Mouse (Mus musculus): Measurements from ENCODE around the gene Arhgap15. TPM values are rescaled to one million over a fixed set of nuclear protein-coding genes. Genes with fewer than 3 reads are reported as not detected.

Gene Arhgap15
- polyA plus RNA-seq, 1 experiment from 2014 or later, result 3.0 TPM

- 40% methylated on average over 3 of the region's 3 CpGs for WGBS
- H3K9me3 ChIP-seq, result no peaks in the 10 kb centered on the region
- no peak overlapping the region for H3K4me2 ChIP-seq
- no peak overlapping the region for H3K9ac ChIP-seq
- no peak overlapping the region for H3K4me3 ChIP-seq (replicated peaks)
- H3K4me1 ChIP-seq, result no peaks in the 10 kb centered on the region
- no peaks in the 10 kb centered on the region for H3K27me3 ChIP-seq (replicated peaks)
- no peaks in the 10 kb centered on the region for H3K36me3 ChIP-seq
- no peak for ATAC-seq (ENCODE audit: insufficient read depth, low FRiP score, low read depth)
- H3K27ac ChIP-seq, result no peak overlapping the region
Observed at GRCm38 (mm10) chr2:44401704-44402422, 653.2 kb downstream of the Arhgap15 start.

GRCm38 (mm10) chr2:44411660-44412059, 663.0 kb downstream of the Arhgap15 start:
- Histone ChIP-seq H3K4me1 (no peaks in the 10 kb centered on the region), H3K4me2 (no peak overlapping the region), H3K9me3 (no peaks in the 10 kb centered on the region), H3K4me3 (replicated peaks) (no peak overlapping the region), H3K9ac (no peak overlapping the region), H3K27ac (no peak overlapping the region), H3K27me3 (replicated peaks) (no peaks in the 10 kb centered on the region), H3K36me3 (no peaks in the 10 kb centered on the region)
- 47% methylated on average over 2 of the region's 2 CpGs for WGBS
- ATAC-seq (ENCODE audit: insufficient read depth, low FRiP score, low read depth), result no peak

GRCm38 (mm10) chr2:44416331-44416730, 667.7 kb downstream of the Arhgap15 start:
- H3K4me1 ChIP-seq, result no peaks in the 10 kb centered on the region
- no peaks in the 10 kb centered on the region for H3K27me3 ChIP-seq (replicated peaks)
- H3K27ac ChIP-seq, result no peak overlapping the region
- WGBS, result 87% methylated on average over 4 of the region's 4 CpGs
- no peak overlapping the region for H3K4me2 ChIP-seq
- H3K9ac ChIP-seq, result no peak overlapping the region
- ATAC-seq (ENCODE audit: insufficient read depth, low FRiP score, low read depth), result no peak
- no peaks in the 10 kb centered on the region for H3K36me3 ChIP-seq
- no peak overlapping the region for H3K4me3 ChIP-seq (replicated peaks)
- no peaks in the 10 kb centered on the region for H3K9me3 ChIP-seq

GRCm38 (mm10) chr2:44419547-44420225, 671.1 kb downstream of the Arhgap15 start:
- Histone ChIP-seq H3K27ac (no peak overlapping the region), H3K36me3 (no peaks in the 10 kb centered on the region), H3K27me3 (replicated peaks) (no peaks in the 10 kb centered on the region), H3K9me3 (no peaks in the 10 kb centered on the region), H3K4me3 (replicated peaks) (no peak overlapping the region), H3K4me2 (no peak overlapping the region), H3K4me1 (no peaks in the 10 kb centered on the region), H3K9ac (no peak overlapping the region)
- ATAC-seq (ENCODE audit: insufficient read depth, low FRiP score, low read depth), result no peak
- 88% methylated on average over 4 of the region's 4 CpGs for WGBS

GRCm38 (mm10) chr2:44430521-44430920, 681.9 kb downstream of the Arhgap15 start:
- no peak for ATAC-seq (ENCODE audit: insufficient read depth, low FRiP score, low read depth)
- H3K4me1 ChIP-seq, result no peaks in the 10 kb centered on the region
- no peak overlapping the region for H3K4me2 ChIP-seq
- H3K9me3 ChIP-seq, result no peaks in the 10 kb centered on the region
- H3K36me3 ChIP-seq, result no peaks in the 10 kb centered on the region
- no peaks in the 10 kb centered on the region for H3K27me3 ChIP-seq (replicated peaks)
- H3K4me3 ChIP-seq (replicated peaks), result no peak overlapping the region
- H3K9ac ChIP-seq, result no peak overlapping the region
- H3K27ac ChIP-seq, result no peak overlapping the region
- 79% methylated on average over 9 of the region's 9 CpGs for whole genome bisulfite sequencing

- no peaks in the 10 kb centered on the region for H3K9me3 ChIP-seq
- WGBS, result 48% methylated on average over 5 of the region's 5 CpGs
- H3K4me3 ChIP-seq (replicated peaks), result no peak overlapping the region
- no peak overlapping the region for H3K9ac ChIP-seq
- no peaks in the 10 kb centered on the region for H3K36me3 ChIP-seq
- no peak overlapping the region for H3K27ac ChIP-seq
- H3K4me2 ChIP-seq, result no peak overlapping the region
- no peaks in the 10 kb centered on the region for H3K4me1 ChIP-seq
- H3K27me3 ChIP-seq (replicated peaks), result no peaks in the 10 kb centered on the region
- ATAC-seq (ENCODE audit: insufficient read depth, low FRiP score, low read depth), result no peak
Observed at GRCm38 (mm10) chr2:44436652-44437051, 688.0 kb downstream of the Arhgap15 start.

GRCm38 (mm10) chr2:44437496-44438057, 689.0 kb downstream of the Arhgap15 start:
- Histone ChIP-seq H3K4me3 (replicated peaks) (no peak overlapping the region), H3K9ac (no peak overlapping the region), H3K4me1 (no peaks in the 10 kb centered on the region), H3K9me3 (no peaks in the 10 kb centered on the region), H3K36me3 (no peaks in the 10 kb centered on the region), H3K27ac (no peak overlapping the region; the same call in 1 of the 2 replicates), H3K4me2 (no peak overlapping the region), H3K27me3 (replicated peaks) (no peaks in the 10 kb centered on the region)
- WGBS, result 68% methylated on average over 8 of the region's 8 CpGs
- ATAC-seq (ENCODE audit: insufficient read depth, low FRiP score, low read depth), result no peak

- WGBS, result 86% methylated on average over 1 of the region's 1 CpGs
- Histone ChIP-seq H3K4me1 (no peaks in the 10 kb centered on the region), H3K4me3 (replicated peaks) (no peak overlapping the region), H3K4me2 (no peak overlapping the region), H3K27ac (no peak overlapping the region), H3K9ac (no peak overlapping the region), H3K9me3 (no peaks in the 10 kb centered on the region), H3K36me3 (no peaks in the 10 kb centered on the region), H3K27me3 (replicated peaks) (no peaks in the 10 kb centered on the region)
- ATAC-seq (ENCODE audit: insufficient read depth, low FRiP score, low read depth), result no peak
Observed at GRCm38 (mm10) chr2:44438070-44438469, 689.4 kb downstream of the Arhgap15 start.

GRCm38 (mm10) chr2:44444938-44445337, 696.3 kb downstream of the Arhgap15 start:
- Histone ChIP-seq H3K9ac (no peak overlapping the region), H3K36me3 (no peaks in the 10 kb centered on the region), H3K4me2 (no peak overlapping the region), H3K27ac (no peak overlapping the region), H3K9me3 (no peaks in the 10 kb centered on the region), H3K27me3 (replicated peaks) (no peaks in the 10 kb centered on the region), H3K4me3 (replicated peaks) (no peak overlapping the region), H3K4me1 (no peaks in the 10 kb centered on the region)
- ATAC-seq (ENCODE audit: insufficient read depth, low FRiP score, low read depth), result no peak
- WGBS, result 47% methylated on average over 2 of the region's 2 CpGs

Other genes starting within 250 kb of the Arhgap15 start
- 1.5 and 2.5 TPM in 2 replicates for gene Kynu, start 193.5 kb upstream of the Arhgap15 start, polyA plus RNA-seq (2015; fragmentation: Nextera tagmentation; extraction: Ambion mirVana)

All from stomach, embryonic 15.5 days (tissue).